Comparison of ENCODE assay signal across 11 mouse cellular contexts in the genomic region with DNA sequence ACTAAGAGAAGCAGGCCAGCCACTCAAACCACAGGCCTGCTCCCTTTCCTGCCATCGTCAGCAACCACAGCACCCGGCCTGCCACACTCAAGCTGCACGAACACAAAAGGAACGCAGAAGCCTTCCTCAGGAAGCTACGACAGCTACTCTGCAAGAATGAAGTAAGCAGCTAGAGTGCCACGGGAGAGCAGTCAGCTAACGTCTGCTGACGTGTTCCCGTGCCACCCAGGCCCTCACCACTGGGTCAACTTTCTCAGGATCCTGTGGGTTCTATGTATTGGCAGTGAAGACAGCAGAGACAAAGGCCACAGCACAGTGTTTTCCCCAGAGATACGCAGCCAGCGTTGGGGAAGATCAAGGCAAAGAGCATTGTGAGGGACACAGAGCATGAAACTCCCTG. TPM values are rescaled to one million over a fixed set of nuclear protein-coding genes. Genes with fewer than 3 reads are reported as not detected.
A peak's percentile ranks its signal among the peaks of the same experiment; 100 is the strongest.
DNase-seq lines count a peak whose midpoint lies in the region; ATAC-seq and TF ChIP-seq lines count a peak whose summit lies in the region.
"Had no signal": no experiment of that assay in that cellular context is flagged by ENCODE, and none has a peak within 500 bp of the region (broad histone marks: within the 10 kb centered on the region; RNA-seq: fewer than 3 reads in every experiment).

No protein-coding gene starts in this region.

- TF ChIP-seq CTCF in heart, postnatal 0 days (IDR thresholded peaks at IDR 0.05; ENCODE audit: low read depth) = no peak
- TF ChIP-seq CTCF in stomach, postnatal 0 days (IDR thresholded peaks at IDR 0.05; ENCODE audit: low read depth) = no peak

- H3K4me2 ChIP-seq in heart, embryonic 14.5 days (ENCODE audit: low read length) = no peak overlapping the region
- H3K4me2 ChIP-seq in midbrain, embryonic 13.5 days (replicated peaks) = peak overlapping the region; percentile 11
- H3K4me2 ChIP-seq in midbrain, embryonic 11.5 days = no peak overlapping the region
- no peak overlapping the region for H3K4me2 ChIP-seq in heart, postnatal 0 days (ENCODE audit: low read depth, low read length)
- H3K4me2 ChIP-seq in stomach, postnatal 0 days (replicated peaks; ENCODE audit: low read depth) = no peak overlapping the region

- no peaks in the 10 kb centered on the region for H3K27me3 ChIP-seq in heart, embryonic 14.5 days (ENCODE audit: control insufficient read depth, insufficient read depth, low read length)
- H3K27me3 ChIP-seq in midbrain, embryonic 13.5 days = no peaks in the 10 kb centered on the region
- no peaks in the 10 kb centered on the region for H3K27me3 ChIP-seq in midbrain, embryonic 11.5 days (ENCODE audit: control insufficient read depth, insufficient read depth, low read length)
- no peaks in the 10 kb centered on the region for H3K27me3 ChIP-seq in heart, postnatal 0 days (ENCODE audit: control insufficient read depth, insufficient read depth, low read length)
- H3K27me3 ChIP-seq in stomach, postnatal 0 days (ENCODE audit: control insufficient read depth, insufficient read depth, low read length) = no peaks in the 10 kb centered on the region

- 48% methylated on average over 11 of the region's 11 CpGs for WGBS in heart, embryonic 14.5 days
- 66% methylated on average over 11 of the region's 11 CpGs for WGBS in midbrain, embryonic 13.5 days
- WGBS in midbrain, embryonic 11.5 days = 77% methylated on average over 11 of the region's 11 CpGs
- WGBS in heart, postnatal 0 days = 41% methylated on average over 11 of the region's 11 CpGs
- WGBS in stomach, postnatal 0 days = 63% methylated on average over 11 of the region's 11 CpGs

- no peak overlapping the region for H3K9ac ChIP-seq in heart, embryonic 14.5 days (ENCODE audit: low read length)
- peak overlapping the region; percentile 36 for H3K9ac ChIP-seq in midbrain, embryonic 13.5 days (replicated peaks)
- no peak overlapping the region for H3K9ac ChIP-seq in midbrain, embryonic 11.5 days (ENCODE audit: low read length)
- H3K9ac ChIP-seq in heart, postnatal 0 days (replicated peaks; ENCODE audit: low read depth, low read length) = no peak overlapping the region
- H3K9ac ChIP-seq in stomach, postnatal 0 days (ENCODE audit: low read length) = no peak overlapping the region
- H3K9ac ChIP-seq: liver, embryonic 14.5 days had no signal

- intact Hi-C loops in heart, postnatal 25 days (cut with DNase I) = no loop called here

- TF ChIP-seq EP300 in heart, postnatal 0 days (IDR thresholded peaks at IDR 0.05; ENCODE audit: low read depth) = no peak
- TF ChIP-seq EP300 in stomach, postnatal 0 days (optimal IDR thresholded peaks at IDR 0.05) = no peak

- ATAC-seq in heart, embryonic 14.5 days (ENCODE audit: insufficient number of reproducible peaks, insufficient read depth, low FRiP score, low read depth) = no peak
- no peak for ATAC-seq in midbrain, embryonic 13.5 days
- no peak for ATAC-seq in midbrain, embryonic 11.5 days (ENCODE audit: low FRiP score)
- ATAC-seq in heart, postnatal 0 days (ENCODE audit: insufficient read depth, low read depth) = no peak
- ATAC-seq in stomach, postnatal 0 days (ENCODE audit: low FRiP score, low TSS enrichment) = no peak

- no peak overlapping the region for H3K4me3 ChIP-seq in heart, embryonic 14.5 days (ENCODE audit: control insufficient read depth in 1 of 2, insufficient read depth in 1 of 2, low read depth in 1 of 2, low read length in 2 of 2)
- H3K4me3 ChIP-seq in midbrain, embryonic 13.5 days (replicated peaks) = no peak overlapping the region
- H3K4me3 ChIP-seq in midbrain, embryonic 11.5 days (ENCODE audit: low read depth, low read length) = no peak overlapping the region
- H3K4me3 ChIP-seq in heart, postnatal 0 days (ENCODE audit: low read depth, low read length) = no peak overlapping the region
- no peak overlapping the region for H3K4me3 ChIP-seq in stomach, postnatal 0 days (ENCODE audit: low read depth, low read length)

- DNase-seq in heart, postnatal 25 days (ENCODE audit: low spot score) = no peak
- no peak for DNase-seq in midbrain, embryonic 11.5 days (ENCODE audit: low spot score, missing footprints)
- no peak for DNase-seq in heart, postnatal 0 days (ENCODE audit: low spot score)
- no peak for DNase-seq in stomach, postnatal 0 days (ENCODE audit: low spot score)
- DNase-seq in embryo, embryonic 10 days (ENCODE audit: low spot score) = no peak
- no peak for DNase-seq in thymus, postnatal 36 days
- DNase-seq: adrenal gland, adult 2 months; cerebellum, adult 9-10 months had no signal

- 0 out of 2 replicates have a peak, but pooled peaks cover 5% of the 10 kb centered on the region for H3K36me3 ChIP-seq in heart, embryonic 14.5 days (ENCODE audit: control insufficient read depth, insufficient read depth, low read length)
- no peaks in the 10 kb centered on the region for H3K36me3 ChIP-seq in midbrain, embryonic 13.5 days
- no peaks in the 10 kb centered on the region for H3K36me3 ChIP-seq in midbrain, embryonic 11.5 days (ENCODE audit: control insufficient read depth, insufficient read depth, low read length)
- H3K36me3 ChIP-seq in heart, postnatal 0 days (replicated peaks; ENCODE audit: control insufficient read depth, insufficient read depth, low read length) = peaks cover 4% of the 10 kb centered on the region; the same call in 1 of the 2 replicates
- H3K36me3 ChIP-seq in stomach, postnatal 0 days (ENCODE audit: control insufficient read depth, insufficient read depth, low read length) = no peaks in the 10 kb centered on the region

- no peaks in the 10 kb centered on the region for H3K9me3 ChIP-seq in heart, embryonic 14.5 days (ENCODE audit: control insufficient read depth, low read length)
- H3K9me3 ChIP-seq in midbrain, embryonic 13.5 days = no peaks in the 10 kb centered on the region
- H3K9me3 ChIP-seq in midbrain, embryonic 11.5 days (ENCODE audit: control insufficient read depth, low read length) = no peaks in the 10 kb centered on the region
- H3K9me3 ChIP-seq in heart, postnatal 0 days (replicated peaks; ENCODE audit: control insufficient read depth, low read length) = no peaks in the 10 kb centered on the region
- no peaks in the 10 kb centered on the region for H3K9me3 ChIP-seq in stomach, postnatal 0 days (ENCODE audit: control insufficient read depth, low read length)

- H3K4me1 ChIP-seq in heart, embryonic 14.5 days (ENCODE audit: control insufficient read depth in 2 of 2, insufficient read depth in 2 of 2, low read length in 2 of 2) = peaks cover 15 to 44% of the 10 kb centered on the region in 2 experiments; a peak in 3 of 4 replicates
- H3K4me1 ChIP-seq in midbrain, embryonic 13.5 days (replicated peaks) = peaks cover 82% of the 10 kb centered on the region
- peaks cover 5% of the 10 kb centered on the region for H3K4me1 ChIP-seq in midbrain, embryonic 11.5 days (ENCODE audit: control insufficient read depth, insufficient read depth, low read length)
- peaks cover 20% of the 10 kb centered on the region for H3K4me1 ChIP-seq in heart, postnatal 0 days (ENCODE audit: control insufficient read depth, insufficient read depth)
- H3K4me1 ChIP-seq in stomach, postnatal 0 days (replicated peaks; ENCODE audit: control insufficient read depth, insufficient read depth) = no peaks in the 10 kb centered on the region

- peak overlapping the region; percentile 39 to 51; a peak in 3 of 4 replicates for H3K27ac ChIP-seq in heart, embryonic 14.5 days (replicated peaks in 1 of 2; ENCODE audit: control insufficient read depth in 1 of 2, insufficient read depth in 1 of 2, low read depth in 2 of 2, low read length in 2 of 2)
- H3K27ac ChIP-seq in midbrain, embryonic 13.5 days = peak overlapping the region; percentile 44; the same call in 1 of the 2 replicates
- H3K27ac ChIP-seq in midbrain, embryonic 11.5 days (ENCODE audit: low read depth, low read length) = no peak overlapping the region
- peak overlapping the region; percentile 4; the same call in 1 of the 2 replicates for H3K27ac ChIP-seq in heart, postnatal 0 days (ENCODE audit: low read depth)
- H3K27ac ChIP-seq in stomach, postnatal 0 days (replicated peaks) = peak overlapping the region; percentile 30; the same call in 1 of the 2 replicates
- H3K27ac ChIP-seq: liver, embryonic 14.5 days had no signal

RNA-seq across cellular contexts. Expression of a gene that starts 9.3 kb away (rescaled TPM):
- polyA plus RNA-seq in heart, embryonic 14.5 days (2014; fragmentation: Nextera tagmentation; extraction: Ambion mirVana) = 12.9 and 13.9 TPM in 2 replicates
- 10 to 100 TPM; 27.1 to 31.3 TPM for total RNA-seq in heart, postnatal 25 days (2021)
- polyA plus RNA-seq in midbrain, embryonic 13.5 days (2015; fragmentation: Nextera tagmentation; extraction: Ambion mirVana) = 27.6 and 29.5 TPM in 2 replicates
- polyA plus RNA-seq in midbrain, embryonic 11.5 days (2014; fragmentation: Nextera tagmentation; extraction: Ambion mirVana) = 20.7 and 22.7 TPM in 2 replicates
- total RNA-seq in heart, postnatal 0 days (2014; rRNA removed; ENCODE audit: low replicate concordance) = 18.1 and 20.4 TPM in 2 replicates
- 4.8 and 5.6 TPM in 2 replicates for polyA plus RNA-seq in heart, postnatal 0 days (2015; fragmentation: Nextera tagmentation; extraction: Ambion mirVana)
- polyA plus RNA-seq in stomach, postnatal 0 days (2015; fragmentation: Nextera tagmentation; extraction: Ambion mirVana) = 4.5 and 5.1 TPM in 2 replicates

RNA-seq across cellular contexts. Expression of a gene that starts 53.2 kb away (rescaled TPM):
- polyA plus RNA-seq in heart, embryonic 14.5 days (2014; fragmentation: Nextera tagmentation; extraction: Ambion mirVana) = 252 and 267 TPM in 2 replicates
- 100 to 1,000 TPM; 231 to 247 TPM for total RNA-seq in heart, postnatal 25 days (2021)
- polyA plus RNA-seq in midbrain, embryonic 13.5 days (2015; fragmentation: Nextera tagmentation; extraction: Ambion mirVana) = 364 and 371 TPM in 2 replicates
- polyA plus RNA-seq in midbrain, embryonic 11.5 days (2014; fragmentation: Nextera tagmentation; extraction: Ambion mirVana) = 282 and 283 TPM in 2 replicates
- 186 and 191 TPM in 2 replicates for total RNA-seq in heart, postnatal 0 days (2014; rRNA removed; ENCODE audit: low replicate concordance)
- polyA plus RNA-seq in heart, postnatal 0 days (2015; fragmentation: Nextera tagmentation; extraction: Ambion mirVana) = 313 and 342 TPM in 2 replicates
- polyA plus RNA-seq in stomach, postnatal 0 days (2015; fragmentation: Nextera tagmentation; extraction: Ambion mirVana) = 262 and 274 TPM in 2 replicates
